Mouse (Mus musculus) forebrain, embryonic 15.5 days (tissue): ENCODE measurements around the gene Tspan32. TPM values are rescaled to one million over a fixed set of nuclear protein-coding genes. Genes with fewer than 3 reads are reported as not detected.

ENCODE experiments used
- ATAC-seq: fragments of 200-750 bp; cut with Nextera tagmentation; replicated peaks from 2 replicates; pipeline ENCODE4 v1.8.0; 2017; ENCODE audit warnings: mild to moderate bottlenecking, moderate TSS enrichment, moderate library complexity
- H3K27ac ChIP-seq: fragments of 300-500 bp; sonication (generic); replicated peaks from 2 replicates; pipeline ENCODE4 v1.5.1; 2015; ENCODE audit warnings: mild to moderate bottlenecking, inconsistent platforms
- H3K27me3 ChIP-seq: fragments of 300-500 bp; sonication (generic); 2 replicates; pipeline ENCODE4 v1.6.1; 2015; ENCODE audit warnings: inconsistent platforms
- H3K36me3 ChIP-seq: fragments of 300-500 bp; sonication (generic); 2 replicates; pipeline ENCODE4 v1.6.1; 2015; ENCODE audit warnings: mild to moderate bottlenecking, inconsistent platforms
- H3K4me1 ChIP-seq: fragments of 300-500 bp; sonication (generic); 2 replicates; pipeline ENCODE4 v1.6.1; 2015; ENCODE audit warnings: inconsistent platforms
- H3K4me2 ChIP-seq: fragments of 300-500 bp; sonication (generic); replicated peaks from 2 replicates; pipeline ENCODE4 v1.6.1; 2015; ENCODE audit warnings: mild to moderate bottlenecking, inconsistent platforms
- H3K4me3 ChIP-seq: fragments of 300-500 bp; sonication (generic); 2 replicates; pipeline ENCODE4 v1.5.1; 2015; ENCODE audit warnings: mild to moderate bottlenecking, inconsistent platforms
- H3K9ac ChIP-seq: fragments of 300-500 bp; sonication (generic); replicated peaks from 2 replicates; pipeline ENCODE4 v1.6.1; 2015; ENCODE audit warnings: mild to moderate bottlenecking, inconsistent platforms
- H3K9me3 ChIP-seq: fragments of 300-500 bp; sonication (generic); 2 replicates; pipeline ENCODE4 v1.6.1; 2016; ENCODE audit warnings: inconsistent platforms
- WGBS: fragments of 180-500 bp; shearing (Covaris S2); methylation state at CpG from one replicate; pipeline ENCODE4 v1.1.7; 2015; ENCODE audit warnings: mixed read lengths; 5-methylcytosine and 5-hydroxymethylcytosine counted together
- polyA plus RNA-seq: library from polyadenylated mRNA; unstranded; fragments of >200 nt; fragmentation: Nextera tagmentation; extraction: Ambion mirVana; gene quantifications from 2 replicates; pipeline ENCODE4 v1.2.1, GENCODE M21; 2015

Tspan32 gene
- polyA plus RNA-seq, 1 experiment from 2014 or later, result 0.33 TPM

DNA sequence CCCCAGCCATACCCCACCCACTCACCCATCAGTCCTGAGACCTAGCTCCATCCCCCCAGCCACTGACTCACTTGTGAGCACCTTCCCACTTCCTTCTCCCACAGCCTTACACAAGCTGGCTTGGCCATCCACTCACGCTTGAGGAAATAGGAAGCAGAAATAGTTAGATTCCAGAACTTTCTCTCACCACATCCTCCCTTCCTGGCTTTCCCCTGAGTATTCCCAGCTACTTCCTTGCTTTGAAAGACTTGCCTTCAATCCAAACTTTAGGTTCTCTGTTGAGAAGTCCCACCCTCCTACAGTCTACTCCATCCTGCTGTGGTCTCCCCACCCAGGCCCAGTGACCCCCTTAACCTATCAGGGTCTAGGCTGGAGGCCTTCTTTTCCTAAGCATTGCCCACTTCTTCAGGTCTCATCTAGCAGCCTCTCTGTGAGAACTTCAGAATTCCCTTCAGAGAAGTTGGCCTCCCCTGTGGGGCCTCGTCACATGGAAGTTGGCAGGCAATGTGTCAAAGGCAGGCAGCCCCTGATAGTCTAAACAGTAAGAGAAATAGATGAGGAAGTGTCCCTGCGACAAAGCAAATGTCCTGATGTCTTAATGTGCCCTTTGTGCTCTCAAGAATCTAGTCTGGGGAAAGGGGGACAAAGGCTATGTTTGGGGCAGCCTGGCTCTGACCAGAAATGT is 36.4 kb downstream of the Tspan32 start:
- WGBS, result 84% methylated on average over 3 of the region's 3 CpGs
- no peak for ATAC-seq

DNA sequence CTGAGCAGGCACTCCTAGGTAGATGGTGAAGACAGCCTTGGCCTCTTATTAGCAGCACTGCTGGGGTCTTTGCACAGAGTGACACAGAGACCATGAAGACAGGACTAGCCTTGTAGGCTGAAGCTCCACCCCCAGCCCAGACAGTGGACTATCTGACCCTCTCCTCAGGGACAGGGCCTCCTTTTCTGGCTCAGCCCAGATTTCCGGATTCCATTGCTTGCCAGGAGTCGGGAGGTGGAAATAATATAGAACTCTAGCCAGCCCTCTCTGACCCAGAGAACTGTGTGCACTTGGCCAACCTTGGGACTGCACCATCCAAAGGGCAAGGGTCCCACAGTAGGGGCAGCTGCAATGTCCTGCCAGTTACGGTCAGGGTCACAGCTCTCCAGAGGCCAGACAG is 37.2 kb downstream of the Tspan32 start:
- no peaks in the 10 kb centered on the region for H3K27me3 ChIP-seq
- no peaks in the 10 kb centered on the region for H3K9me3 ChIP-seq
- H3K4me2 ChIP-seq, result no peak overlapping the region
- H3K27ac ChIP-seq, result no peak overlapping the region
- no peak overlapping the region for H3K9ac ChIP-seq
- 77% methylated on average over 3 of the region's 3 CpGs for WGBS
- no peak for ATAC-seq
- no peak overlapping the region for H3K4me3 ChIP-seq
- H3K4me1 ChIP-seq, result no peaks in the 10 kb centered on the region
- no peaks in the 10 kb centered on the region for H3K36me3 ChIP-seq

More for the DNA sequence above, 36.4 kb downstream of the Tspan32 start:
- Histone ChIP-seq H3K4me1 (no peaks in the 10 kb centered on the region), H3K4me2 (no peak overlapping the region), H3K36me3 (no peaks in the 10 kb centered on the region), H3K27me3 (no peaks in the 10 kb centered on the region), H3K4me3 (no peak overlapping the region), H3K27ac (no peak overlapping the region), H3K9ac (no peak overlapping the region), H3K9me3 (no peaks in the 10 kb centered on the region)

- WGBS, result 87% methylated on average over 3 of the region's 3 CpGs
- no peaks in the 10 kb centered on the region for H3K36me3 ChIP-seq
- no peaks in the 10 kb centered on the region for H3K4me1 ChIP-seq
- no peaks in the 10 kb centered on the region for H3K9me3 ChIP-seq
- H3K4me3 ChIP-seq, result no peak overlapping the region
- no peaks in the 10 kb centered on the region for H3K27me3 ChIP-seq
- no peak for ATAC-seq
- H3K4me2 ChIP-seq, result no peak overlapping the region
- no peak overlapping the region for H3K9ac ChIP-seq
- H3K27ac ChIP-seq, result no peak overlapping the region
Observed at GRCm38 (mm10) chr7:143042897-143043300, 38.1 kb downstream of the Tspan32 start.

GRCm38 (mm10) chr7:143044049-143044825 is 39.4 kb downstream of the Tspan32 start:
- no peak for ATAC-seq
- Histone ChIP-seq H3K9ac (no peak overlapping the region), H3K4me3 (no peak overlapping the region), H3K27ac (no peak overlapping the region), H3K4me2 (no peak overlapping the region), H3K4me1 (no peaks in the 10 kb centered on the region), H3K27me3 (no peaks in the 10 kb centered on the region), H3K36me3 (no peaks in the 10 kb centered on the region), H3K9me3 (no peaks in the 10 kb centered on the region)
- 93% methylated on average over 2 of the region's 2 CpGs for WGBS

DNA sequence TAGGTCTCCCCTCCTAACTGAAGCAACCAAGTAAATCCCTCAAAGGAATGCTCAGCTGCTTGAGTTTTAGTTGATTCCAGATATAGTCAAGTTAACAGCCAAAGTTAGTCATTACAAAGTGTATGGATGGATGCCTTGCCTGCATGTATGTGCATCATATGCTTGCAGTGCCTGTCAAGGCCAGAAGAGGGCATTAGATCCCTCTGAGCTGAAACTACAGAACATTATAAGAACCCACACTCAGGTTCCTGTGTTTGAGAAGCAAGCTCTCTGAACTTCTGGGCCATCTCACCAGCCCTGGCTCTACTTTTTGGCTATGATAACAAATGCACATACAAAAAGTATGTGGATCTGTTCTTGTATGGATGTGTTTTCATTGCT is 40.0 kb downstream of the Tspan32 start:
- no peak for ATAC-seq
- no peaks in the 10 kb centered on the region for H3K9me3 ChIP-seq
- H3K4me3 ChIP-seq, result no peak overlapping the region
- H3K36me3 ChIP-seq, result no peaks in the 10 kb centered on the region
- no peaks in the 10 kb centered on the region for H3K4me1 ChIP-seq
- no peaks in the 10 kb centered on the region for H3K27me3 ChIP-seq
- no peak overlapping the region for H3K9ac ChIP-seq
- no peak overlapping the region for H3K4me2 ChIP-seq
- no peak overlapping the region for H3K27ac ChIP-seq

DNA sequence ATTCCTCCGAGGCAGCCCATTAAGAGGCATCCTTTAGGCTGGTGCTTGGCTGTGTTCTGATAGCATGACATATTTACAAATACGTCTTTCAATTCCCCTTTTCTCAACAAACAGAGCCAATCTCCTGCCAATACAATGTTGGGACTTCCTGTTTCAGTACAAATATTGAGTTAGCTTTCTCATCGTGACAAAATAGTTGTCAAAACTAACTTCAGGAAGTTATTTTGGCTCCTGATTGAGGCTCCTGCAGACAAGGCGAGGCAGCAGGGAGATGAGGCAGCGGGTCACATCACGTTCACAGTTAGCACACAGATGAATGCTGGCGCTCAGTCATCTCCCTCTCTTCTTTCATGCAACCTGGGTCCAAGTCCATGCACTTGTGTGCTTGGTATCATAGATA is 41.5 kb downstream of the Tspan32 start:
- H3K27ac ChIP-seq, result no peak overlapping the region
- no peaks in the 10 kb centered on the region for H3K27me3 ChIP-seq
- no peak overlapping the region for H3K4me3 ChIP-seq
- no peak for ATAC-seq
- WGBS, result 77% methylated on average over 7 of the region's 7 CpGs
- no peaks in the 10 kb centered on the region for H3K9me3 ChIP-seq
- no peaks in the 10 kb centered on the region for H3K36me3 ChIP-seq
- no peak overlapping the region for H3K9ac ChIP-seq
- H3K4me1 ChIP-seq, result no peaks in the 10 kb centered on the region
- H3K4me2 ChIP-seq, result no peak overlapping the region

- Histone ChIP-seq H3K9ac (no peak overlapping the region), H3K4me2 (no peak overlapping the region), H3K4me3 (no peak overlapping the region), H3K27ac (no peak overlapping the region), H3K9me3 (no peaks in the 10 kb centered on the region), H3K27me3 (no peaks in the 10 kb centered on the region), H3K36me3 (no peaks in the 10 kb centered on the region), H3K4me1 (peaks cover 14% of the 10 kb centered on the region)
- no peak for ATAC-seq
- WGBS, result 80% methylated on average over 3 of the region's 3 CpGs
Observed at GRCm38 (mm10) chr7:143049331-143049730, 44.5 kb downstream of the Tspan32 start.

DNA sequence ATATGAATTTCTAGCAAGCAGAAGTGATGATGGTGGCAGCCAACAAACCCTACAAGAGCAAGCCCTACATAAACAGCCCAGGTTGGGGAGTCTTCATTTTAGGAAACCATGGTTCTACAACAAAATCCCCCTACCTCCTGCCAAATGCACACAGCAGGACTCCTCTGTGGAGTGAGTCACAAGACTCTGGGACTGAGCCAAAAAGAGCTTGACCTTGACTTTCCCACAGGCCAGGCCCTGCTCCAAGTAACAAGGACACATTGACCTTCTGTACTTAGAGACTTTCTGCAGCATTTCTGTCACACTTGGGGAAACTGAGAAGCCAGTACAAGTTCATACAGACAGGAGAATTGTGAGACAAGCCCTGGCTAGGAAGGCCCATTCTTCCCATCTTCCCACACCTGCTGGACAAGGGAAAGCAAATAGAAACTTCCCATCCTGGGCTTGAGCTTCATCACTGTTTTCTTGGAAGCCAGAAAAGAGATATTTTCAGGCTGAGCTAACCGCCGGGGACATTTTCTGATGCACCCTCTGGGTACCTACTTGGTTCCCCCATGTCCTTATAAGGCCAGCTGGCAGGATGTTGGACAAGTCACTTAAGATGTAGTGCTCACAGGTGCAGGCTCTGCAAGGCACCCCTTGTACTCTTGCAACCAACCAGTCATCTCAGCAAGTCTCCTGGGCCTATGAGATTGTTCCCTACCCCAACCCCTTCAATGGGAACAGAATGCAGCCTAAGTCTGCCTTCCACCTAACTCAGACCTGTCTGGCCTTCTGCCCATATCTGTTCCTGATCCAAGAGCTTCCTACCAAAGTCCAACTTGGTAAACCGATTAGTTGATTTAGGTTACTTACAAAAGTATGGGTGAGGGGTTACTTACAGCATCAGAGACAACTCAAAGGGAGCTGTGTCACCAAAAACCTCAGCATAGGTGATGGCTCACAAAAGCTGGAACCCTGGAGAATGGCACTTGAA is 45.3 kb downstream of the Tspan32 start:
- Histone ChIP-seq H3K9ac (no peak overlapping the region), H3K27ac (no peak overlapping the region), H3K4me3 (no peak overlapping the region), H3K4me1 (peaks cover 22% of the 10 kb centered on the region), H3K36me3 (no peaks in the 10 kb centered on the region), H3K4me2 (no peak overlapping the region), H3K27me3 (no peaks in the 10 kb centered on the region), H3K9me3 (no peaks in the 10 kb centered on the region)
- 92% methylated on average over 3 of the region's 3 CpGs for WGBS
- ATAC-seq, result no peak

GRCm38 (mm10) chr7:143051316-143051715 is 46.5 kb downstream of the Tspan32 start:
- Histone ChIP-seq H3K4me2 (no peak overlapping the region), H3K4me3 (no peak overlapping the region), H3K27me3 (no peaks in the 10 kb centered on the region), H3K36me3 (no peaks in the 10 kb centered on the region), H3K4me1 (peaks cover 34% of the 10 kb centered on the region), H3K9me3 (no peaks in the 10 kb centered on the region), H3K9ac (no peak overlapping the region), H3K27ac (no peak overlapping the region)
- no peak for ATAC-seq
- 73% methylated on average over 2 of the region's 2 CpGs for whole genome bisulfite sequencing

DNA sequence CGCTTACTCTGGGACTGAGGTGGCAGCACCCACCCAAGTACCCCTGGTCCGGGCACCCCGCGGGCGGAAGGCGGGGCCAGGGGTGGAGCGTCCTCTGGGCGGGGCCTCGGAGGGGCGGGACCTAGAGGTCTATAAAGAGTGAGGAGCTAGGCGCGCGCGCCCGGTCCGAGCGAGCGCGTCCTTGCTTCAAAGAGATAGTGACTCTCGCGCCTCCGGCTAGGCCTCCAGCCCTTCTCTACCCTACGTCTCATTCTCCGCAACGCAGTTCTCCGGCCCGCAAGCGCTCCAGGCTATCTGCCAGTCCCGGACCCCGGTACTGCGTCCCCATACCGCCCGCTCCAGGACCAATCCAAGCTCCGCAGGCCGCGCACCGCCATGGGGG is 47.8 kb downstream of the Tspan32 start, which contains the start of gene Cd81:
Cd81 (plus strand) TSS at position 114 of the 382 bp plus-strand sequence.
- WGBS, result under 1% methylated on average over 37 of the region's 37 CpGs
- Histone ChIP-seq H3K27ac (peak within 1 kb of the TSS; percentile 81), H3K4me2 (peak within 1 kb of the TSS; percentile 90), H3K9ac (peak within 1 kb of the TSS; percentile 94), H3K27me3 (no peaks in the 10 kb centered on the region), H3K9me3 (no peaks in the 10 kb centered on the region), H3K4me3 (peak within 1 kb of the TSS; percentile 83), H3K36me3 (no peaks in the 10 kb centered on the region), H3K4me1 (peaks cover 40% of the 10 kb centered on the region)
- peak; percentile 79 for ATAC-seq

DNA sequence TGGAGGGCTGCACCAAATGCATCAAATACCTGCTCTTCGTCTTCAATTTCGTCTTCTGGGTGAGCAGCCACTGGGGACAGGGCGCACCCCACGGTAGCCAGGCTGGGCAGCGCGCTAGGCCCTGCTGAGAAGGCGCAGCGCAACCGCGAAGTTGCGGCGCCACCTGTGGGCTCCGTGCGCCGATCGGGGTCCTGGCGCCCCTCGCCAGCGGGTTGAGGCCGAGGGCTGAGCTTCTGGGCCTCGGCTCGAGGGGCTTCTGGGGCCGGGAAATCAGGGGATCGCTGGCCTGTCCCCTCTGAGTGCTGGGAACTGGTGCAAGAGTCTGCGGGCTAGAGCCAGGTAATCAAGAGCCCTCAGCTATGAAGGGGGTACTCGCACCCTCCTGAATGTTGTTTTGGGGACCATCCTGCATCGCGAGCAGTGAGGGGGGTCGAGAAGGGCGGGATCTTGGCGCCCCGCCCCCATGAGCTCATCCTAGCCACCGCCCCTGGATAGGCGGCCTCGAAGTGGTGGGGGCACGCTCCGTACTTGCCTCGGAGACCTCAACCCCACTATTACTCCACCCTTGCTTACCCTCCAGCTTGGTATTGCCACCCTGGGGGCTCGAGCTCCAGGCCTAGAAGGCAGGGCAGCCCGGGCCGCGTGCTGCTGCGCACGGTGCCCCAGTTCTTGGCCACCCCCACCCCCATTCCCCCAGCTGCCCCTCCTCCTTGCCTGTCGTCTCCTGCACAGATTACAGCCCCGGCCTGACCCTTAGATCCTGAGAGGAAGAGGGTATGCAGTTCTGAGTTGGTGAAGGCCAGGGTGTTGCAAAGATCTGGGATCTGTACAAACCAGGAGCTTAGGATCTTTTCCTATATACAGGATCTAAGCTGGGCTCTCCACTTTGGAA is 48.4 kb downstream of the Tspan32 start:
- Histone ChIP-seq H3K27ac (peak overlapping the region; percentile 81), H3K4me3 (peak overlapping the region; percentile 83), H3K9me3 (no peaks in the 10 kb centered on the region), H3K9ac (peak overlapping the region; percentile 94), H3K36me3 (no peaks in the 10 kb centered on the region), H3K27me3 (no peaks in the 10 kb centered on the region), H3K4me2 (peak overlapping the region; percentile 90), H3K4me1 (peaks cover 43% of the 10 kb centered on the region)
- WGBS, result under 1% methylated on average over 46 of the region's 46 CpGs
- ATAC-seq, result peak; percentile 77
